Mouse (Mus musculus): ENCODE results near the gene Fbxo4. TPM values are rescaled to one million over a fixed set of nuclear protein-coding genes. Genes with fewer than 3 reads are reported as not detected.

Fbxo4 gene
- polyA plus RNA-seq, 1 experiment, result 0.07 TPM

DNA sequence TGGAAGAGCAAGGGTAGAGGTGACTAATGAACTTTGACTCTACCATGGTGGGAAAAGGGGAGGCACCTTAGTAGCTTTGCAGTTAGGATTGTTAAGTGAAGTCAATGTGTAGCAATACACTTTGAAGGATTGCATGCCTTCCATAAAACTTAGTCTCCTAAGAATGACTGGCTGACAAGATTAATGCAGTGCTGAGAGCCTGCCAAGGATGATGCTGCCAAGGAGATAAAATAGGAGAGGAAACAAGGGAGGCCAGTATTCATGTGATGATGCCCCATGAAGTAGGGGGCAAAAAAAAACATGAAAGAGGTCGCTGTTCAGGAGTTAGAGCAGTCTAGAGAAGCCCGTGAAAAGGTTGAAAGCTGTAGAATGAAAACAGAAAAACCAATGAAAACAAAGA lies 5.5 kb upstream of the Fbxo4 start:
- peaks cover 3% of the 10 kb centered on the region for H3K4me1 ChIP-seq (ENCODE audit: control insufficient read depth)
- H3K9me3 ChIP-seq (ENCODE audit: control insufficient read depth, low read length), result no peaks in the 10 kb centered on the region
- no peak overlapping the region for H3K4me3 ChIP-seq (replicated peaks)
- no peak for TF ChIP-seq GATA1 (IDR thresholded peaks at IDR 0.05; ENCODE audit: low read length)
- no peak for TF ChIP-seq TAL1 (IDR thresholded peaks at IDR 0.05; ENCODE audit: low read length)
- H3K36me3 ChIP-seq (ENCODE audit: control insufficient read depth), result peaks cover 49% of the 10 kb centered on the region
- no peaks in the 10 kb centered on the region for H3K27me3 ChIP-seq (ENCODE audit: control insufficient read depth)

DNA sequence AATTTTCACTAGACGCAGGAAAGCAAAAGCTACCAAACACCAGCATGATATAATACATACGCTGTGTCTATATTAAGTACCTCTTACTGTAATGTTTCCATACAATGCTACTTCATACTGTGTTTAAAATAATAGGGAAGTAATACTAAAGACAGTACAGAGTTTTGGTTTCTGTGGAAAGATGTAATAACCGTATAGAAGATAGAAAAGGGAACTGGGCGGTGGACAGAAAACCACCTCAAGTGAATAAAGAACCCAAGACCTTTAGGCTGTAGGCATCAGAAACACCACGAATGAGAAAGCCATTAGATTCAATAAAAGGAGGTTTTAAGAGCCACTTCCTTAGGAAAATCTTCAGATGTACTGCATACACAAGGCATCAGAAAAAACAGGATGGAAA lies 3.4 kb upstream of the Fbxo4 start:
- H3K4me1 ChIP-seq (ENCODE audit: control insufficient read depth), result peaks cover 13% of the 10 kb centered on the region
- no peaks in the 10 kb centered on the region for H3K27me3 ChIP-seq (ENCODE audit: control insufficient read depth)
- H3K4me3 ChIP-seq (replicated peaks), result no peak overlapping the region
- H3K9me3 ChIP-seq (ENCODE audit: control insufficient read depth, low read length), result no peaks in the 10 kb centered on the region
- H3K36me3 ChIP-seq (ENCODE audit: control insufficient read depth), result peaks cover 38% of the 10 kb centered on the region
- TF ChIP-seq TAL1 (IDR thresholded peaks at IDR 0.05; ENCODE audit: low read length) (no peak), GATA1 (IDR thresholded peaks at IDR 0.05; ENCODE audit: low read length) (no peak)

DNA sequence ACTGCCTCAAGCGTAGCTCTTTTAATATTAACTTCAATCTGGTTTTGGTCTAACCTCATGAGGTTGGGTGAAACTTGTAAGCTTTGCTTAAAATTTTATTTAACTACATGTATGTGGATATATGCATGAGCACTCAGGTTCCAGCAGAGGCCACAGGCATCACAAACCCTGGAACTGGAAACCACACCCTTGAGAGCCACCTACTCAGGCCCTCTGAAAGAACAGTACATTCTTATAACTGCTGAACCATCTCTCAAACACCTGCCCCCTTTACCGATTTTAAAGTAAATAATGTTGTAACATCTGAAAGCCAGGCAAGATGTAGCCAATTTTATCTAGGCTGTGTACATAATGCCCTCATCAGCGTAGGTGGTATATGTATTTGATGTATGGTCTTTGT lies 498 bp upstream of the Fbxo4 start:
- H3K4me1 ChIP-seq (ENCODE audit: control insufficient read depth), result peaks cover 13% of the 10 kb centered on the region
- no peak overlapping the region for H3K4me3 ChIP-seq (replicated peaks)
- no peaks in the 10 kb centered on the region for H3K27me3 ChIP-seq (ENCODE audit: control insufficient read depth)
- H3K36me3 ChIP-seq (ENCODE audit: control insufficient read depth), result peaks cover 21% of the 10 kb centered on the region
- TF ChIP-seq TAL1 (IDR thresholded peaks at IDR 0.05; ENCODE audit: low read length) (no peak), GATA1 (IDR thresholded peaks at IDR 0.05; ENCODE audit: low read length) (no peak)
- H3K9me3 ChIP-seq (ENCODE audit: control insufficient read depth, low read length), result no peaks in the 10 kb centered on the region

DNA sequence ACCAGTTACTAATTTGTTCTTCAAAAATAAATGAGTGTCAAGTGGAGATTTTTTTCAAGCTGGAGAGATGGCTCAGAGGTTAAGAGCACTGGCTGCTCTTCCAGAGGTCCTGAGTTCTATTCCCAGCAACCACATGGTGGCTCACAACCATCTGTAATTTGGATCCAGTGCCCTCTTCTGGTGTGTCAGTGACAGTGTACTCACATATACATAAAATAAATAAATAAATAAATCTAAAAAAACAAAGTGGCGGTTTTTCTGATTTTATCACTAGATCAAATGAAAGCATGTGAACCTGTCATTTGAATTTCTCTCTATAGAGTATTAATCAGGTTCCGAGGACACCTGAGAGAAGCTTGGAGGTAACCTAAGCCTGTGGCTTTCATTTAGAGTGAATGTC lies 1.1 kb downstream of the Fbxo4 start:
- H3K4me3 ChIP-seq (replicated peaks), result no peak overlapping the region
- no peaks in the 10 kb centered on the region for H3K9me3 ChIP-seq (ENCODE audit: control insufficient read depth, low read length)
- peaks cover 13% of the 10 kb centered on the region for H3K4me1 ChIP-seq (ENCODE audit: control insufficient read depth)
- peaks cover 5% of the 10 kb centered on the region for H3K36me3 ChIP-seq (ENCODE audit: control insufficient read depth)
- no peaks in the 10 kb centered on the region for H3K27me3 ChIP-seq (ENCODE audit: control insufficient read depth)
- TF ChIP-seq GATA1 (IDR thresholded peaks at IDR 0.05; ENCODE audit: low read length), result no peak
- TF ChIP-seq TAL1 (IDR thresholded peaks at IDR 0.05; ENCODE audit: low read length), result no peak

DNA sequence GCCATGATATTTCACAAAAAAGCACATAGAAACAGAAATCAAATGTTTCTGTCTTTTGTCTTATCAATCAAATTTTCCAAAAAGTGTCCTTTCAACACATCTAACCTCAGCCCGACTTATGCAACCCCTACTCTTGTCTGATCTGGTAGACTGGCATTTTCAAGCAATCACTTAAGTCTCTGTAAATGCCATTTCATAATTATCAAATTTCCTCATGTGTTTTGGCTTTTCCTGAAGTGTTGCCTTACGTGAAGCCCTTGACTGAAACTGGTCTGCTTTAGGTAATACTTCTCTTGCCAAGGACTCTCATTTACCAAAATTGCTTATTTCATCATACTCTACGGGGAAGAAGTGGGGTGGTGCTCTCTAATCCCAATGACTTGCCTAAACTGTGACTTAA lies 6.1 kb downstream of the Fbxo4 start:
- TF ChIP-seq TAL1 (IDR thresholded peaks at IDR 0.05; ENCODE audit: low read length) (no peak), GATA1 (IDR thresholded peaks at IDR 0.05; ENCODE audit: low read length) (no peak)
- no peaks in the 10 kb centered on the region for H3K4me1 ChIP-seq (ENCODE audit: control insufficient read depth)
- H3K9me3 ChIP-seq (ENCODE audit: control insufficient read depth, low read length), result no peaks in the 10 kb centered on the region
- no peak overlapping the region for H3K4me3 ChIP-seq (replicated peaks)
- no peaks in the 10 kb centered on the region for H3K27me3 ChIP-seq (ENCODE audit: control insufficient read depth)
- H3K36me3 ChIP-seq (ENCODE audit: control insufficient read depth), result no peaks in the 10 kb centered on the region

DNA sequence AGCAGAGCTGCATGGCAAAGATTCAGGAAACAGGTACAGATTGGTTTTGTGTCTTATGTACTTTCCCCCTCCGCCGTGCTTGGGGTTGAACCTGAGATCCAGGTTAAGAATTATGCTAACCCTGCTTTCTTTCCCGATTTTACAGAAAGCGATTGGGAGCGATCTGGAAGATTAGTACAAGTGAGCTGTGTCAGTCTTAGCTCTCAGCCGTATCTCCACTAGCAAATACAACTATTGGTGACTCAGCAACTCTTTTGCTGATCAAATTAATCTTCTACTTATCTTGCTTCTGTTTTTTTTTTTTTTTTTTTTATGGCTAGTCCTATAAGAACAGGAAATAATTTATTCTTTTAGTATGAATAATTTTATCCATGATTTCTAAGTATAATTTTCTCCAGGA lies 9.2 kb downstream of the Fbxo4 start:
- no peak overlapping the region for H3K4me3 ChIP-seq (replicated peaks)
- H3K9me3 ChIP-seq (ENCODE audit: control insufficient read depth, low read length), result no peaks in the 10 kb centered on the region
- no peaks in the 10 kb centered on the region for H3K27me3 ChIP-seq (ENCODE audit: control insufficient read depth)
- TF ChIP-seq GATA1 (IDR thresholded peaks at IDR 0.05; ENCODE audit: low read length) (no peak), TAL1 (IDR thresholded peaks at IDR 0.05; ENCODE audit: low read length) (no peak)
- H3K36me3 ChIP-seq (ENCODE audit: control insufficient read depth), result no peaks in the 10 kb centered on the region
- H3K4me1 ChIP-seq (ENCODE audit: control insufficient read depth), result no peaks in the 10 kb centered on the region

DNA sequence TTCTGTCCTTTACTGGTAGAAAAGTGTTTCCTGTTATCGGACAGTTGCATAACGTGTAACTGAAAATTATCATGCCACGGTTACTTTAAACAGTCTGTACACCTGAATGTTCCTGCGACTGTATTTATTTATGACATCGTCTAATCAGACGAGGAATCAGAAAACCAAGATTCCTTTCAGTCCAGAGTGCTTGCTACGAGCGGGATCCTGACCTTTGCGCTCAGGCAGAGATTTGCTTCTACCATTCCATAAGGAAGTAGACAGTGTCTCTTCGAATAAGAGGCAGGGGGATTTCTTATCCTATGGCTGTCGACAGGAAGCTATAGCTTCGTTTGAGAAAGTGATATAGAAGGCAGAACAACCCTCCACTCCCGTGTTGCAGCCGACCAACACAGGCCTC lies 9.6 kb downstream of the Fbxo4 start:
- no peaks in the 10 kb centered on the region for H3K9me3 ChIP-seq (ENCODE audit: control insufficient read depth, low read length)
- no peak overlapping the region for H3K4me3 ChIP-seq (replicated peaks)
- no peak for TF ChIP-seq TAL1 (IDR thresholded peaks at IDR 0.05; ENCODE audit: low read length)
- no peak for TF ChIP-seq GATA1 (IDR thresholded peaks at IDR 0.05; ENCODE audit: low read length)
- H3K4me1 ChIP-seq (ENCODE audit: control insufficient read depth), result no peaks in the 10 kb centered on the region
- no peaks in the 10 kb centered on the region for H3K36me3 ChIP-seq (ENCODE audit: control insufficient read depth)
- no peaks in the 10 kb centered on the region for H3K27me3 ChIP-seq (ENCODE audit: control insufficient read depth)

DNA sequence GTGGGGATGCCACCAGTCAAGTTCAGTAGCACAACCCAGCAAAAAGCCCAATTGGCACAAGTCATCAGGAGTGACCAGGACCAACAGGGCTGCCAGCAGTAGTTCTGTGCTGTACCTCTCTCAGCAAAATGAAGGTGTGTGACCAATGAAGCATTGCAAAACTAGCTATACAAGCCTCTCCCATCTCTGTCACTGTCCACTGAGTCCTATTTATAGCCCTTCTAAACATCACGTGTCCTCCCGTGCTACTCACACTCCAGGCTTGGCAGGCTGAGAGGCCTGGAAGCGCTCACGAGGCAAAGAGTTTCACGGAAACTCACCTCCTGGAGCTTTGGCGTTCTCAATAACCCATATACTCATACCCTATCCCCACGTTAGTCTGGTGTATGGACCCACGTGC lies 17.1 kb downstream of the Fbxo4 start:
- H3K36me3 ChIP-seq (ENCODE audit: control insufficient read depth), result no peaks in the 10 kb centered on the region
- H3K27me3 ChIP-seq (ENCODE audit: control insufficient read depth), result no peaks in the 10 kb centered on the region
- no peaks in the 10 kb centered on the region for H3K4me1 ChIP-seq (ENCODE audit: control insufficient read depth)
- no peak overlapping the region for H3K4me3 ChIP-seq (replicated peaks)
- TF ChIP-seq GATA1 (IDR thresholded peaks at IDR 0.05; ENCODE audit: low read length) (no peak), TAL1 (IDR thresholded peaks at IDR 0.05; ENCODE audit: low read length) (no peak)
- no peaks in the 10 kb centered on the region for H3K9me3 ChIP-seq (ENCODE audit: control insufficient read depth, low read length)

DNA sequence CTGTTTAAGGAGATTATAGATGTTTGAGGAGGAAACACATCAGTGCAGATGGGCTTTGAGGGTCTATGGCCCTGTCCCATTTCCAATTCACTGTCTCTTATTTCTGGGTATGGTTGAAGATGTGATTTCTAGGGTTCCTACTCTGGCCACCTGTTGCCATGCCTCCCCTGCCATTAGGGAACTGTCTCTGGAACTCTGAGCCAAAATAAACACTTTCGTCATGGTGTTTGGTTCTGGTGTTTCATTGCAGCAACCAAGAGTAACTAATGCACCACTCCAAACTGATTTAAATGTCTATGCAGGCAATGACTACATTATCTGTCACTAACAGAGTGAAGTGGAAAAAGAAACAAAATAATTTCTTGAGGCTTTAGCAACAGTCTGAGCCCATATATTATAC lies 19.3 kb downstream of the Fbxo4 start:
- Histone ChIP-seq H3K9me3 (ENCODE audit: control insufficient read depth, low read length) (no peaks in the 10 kb centered on the region), H3K4me1 (ENCODE audit: control insufficient read depth) (no peaks in the 10 kb centered on the region), H3K36me3 (ENCODE audit: control insufficient read depth) (no peaks in the 10 kb centered on the region), H3K4me3 (replicated peaks) (no peak overlapping the region), H3K27me3 (ENCODE audit: control insufficient read depth) (no peaks in the 10 kb centered on the region)
- no peak for TF ChIP-seq GATA1 (IDR thresholded peaks at IDR 0.05; ENCODE audit: low read length)
- no peak for TF ChIP-seq TAL1 (IDR thresholded peaks at IDR 0.05; ENCODE audit: low read length)

DNA sequence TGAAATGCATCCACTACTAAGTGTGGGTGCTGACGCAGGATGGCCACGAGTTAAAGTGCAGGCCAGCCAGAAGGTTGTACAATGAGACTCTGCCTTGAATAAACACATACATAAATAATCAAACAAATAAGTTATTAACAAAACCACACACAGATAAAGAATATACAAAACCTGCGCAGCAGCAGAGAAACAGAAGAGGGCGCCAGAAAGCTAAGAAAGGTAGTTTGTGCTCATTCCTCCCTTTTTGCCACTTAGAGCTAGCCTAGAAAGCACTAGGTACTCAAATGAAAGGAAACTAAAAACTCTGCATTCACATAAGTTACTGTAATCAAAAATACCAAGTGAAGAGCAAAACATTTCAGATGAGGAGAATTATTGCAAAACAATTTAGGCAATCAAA lies 21.4 kb downstream of the Fbxo4 start:
- TF ChIP-seq TAL1 (IDR thresholded peaks at IDR 0.05; ENCODE audit: low read length) (no peak), GATA1 (IDR thresholded peaks at IDR 0.05; ENCODE audit: low read length) (no peak)
- Histone ChIP-seq H3K4me1 (ENCODE audit: control insufficient read depth) (no peaks in the 10 kb centered on the region), H3K27me3 (ENCODE audit: control insufficient read depth) (no peaks in the 10 kb centered on the region), H3K9me3 (ENCODE audit: control insufficient read depth, low read length) (peaks cover 6% of the 10 kb centered on the region; the same call in 1 of the 2 replicates), H3K4me3 (replicated peaks) (no peak overlapping the region), H3K36me3 (ENCODE audit: control insufficient read depth) (no peaks in the 10 kb centered on the region)

All from erythroblast, embryonic 14.5 days (primary cell).